Mouse (Mus musculus) kidney, embryonic 14.5 days (tissue): ENCODE results near the gene Ube2v1. TPM values are rescaled to one million over a fixed set of nuclear protein-coding genes. Genes with fewer than 3 reads are reported as not detected.

ENCODE experiments used
- microRNA-seq: library from miRNA; unstranded; fragments of <30 nt; microRNA quantifications from one replicate; pipeline ENCODE4, GENCODE M21; 2016
- polyA plus RNA-seq: library from polyadenylated mRNA; unstranded; fragments of >200 nt; fragmentation: Nextera tagmentation; extraction: Ambion mirVana; gene quantifications from 2 replicates; pipeline ENCODE4 v1.2.1, GENCODE M21; 2014

The Ube2v1 gene
- polyA plus RNA-seq, 1 experiment from 2014 or later, result 283 TPM

Small RNAs within 50 kb of the gene (microRNA-seq; reads per million reads assigned to microRNA genes)
- not detected for gene Gm22355

Other genes with a start within 250 kb of the Ube2v1 start
- gene Slc9a8, start 210.4 kb downstream of the Ube2v1 start, polyA plus RNA-seq, result 15.3 and 28.6 TPM in 2 replicates
- 79.1 and 98.3 TPM in 2 replicates for gene Rnf114, start 139.4 kb downstream of the Ube2v1 start, polyA plus RNA-seq
- 10.8 and 17.4 TPM in 2 replicates for gene Spata2, start 139.2 kb downstream of the Ube2v1 start, polyA plus RNA-seq
- 40.4 and 40.8 TPM in 2 replicates for gene Snai1, start 93.9 kb downstream of the Ube2v1 start, polyA plus RNA-seq
- gene Gm20431, start 29.4 kb upstream of the Ube2v1 start, polyA plus RNA-seq, result 5.6 and 6.1 TPM in 2 replicates
- gene Cebpb, start 56.8 kb upstream of the Ube2v1 start, polyA plus RNA-seq, result 7.7 and 8.3 TPM in 2 replicates
- 37.9 and 52.8 TPM in 2 replicates for gene Tmem189, start 57.7 kb upstream of the Ube2v1 start, polyA plus RNA-seq